Mouse (Mus musculus) embryonic fibroblast, embryonic 13.5 days (primary cell): ENCODE data around the gene Kcnip1.

Experiments
- CTCF ChIP-seq: IDR thresholded peaks from 2 replicates; pipeline ENCODE4 v1.5.1; 2011; ENCODE audit warnings: mild to moderate bottlenecking, control low read depth, low read length, moderate library complexity, borderline replicate concordance; ENCODE audit not compliant: insufficient read depth
- POLR2A ChIP-seq: IDR thresholded peaks from 2 replicates; pipeline ENCODE4 v1.6.1; 2011; ENCODE audit warnings: low read depth, mild to moderate bottlenecking, control low read depth, low read length, moderate library complexity

DNA sequence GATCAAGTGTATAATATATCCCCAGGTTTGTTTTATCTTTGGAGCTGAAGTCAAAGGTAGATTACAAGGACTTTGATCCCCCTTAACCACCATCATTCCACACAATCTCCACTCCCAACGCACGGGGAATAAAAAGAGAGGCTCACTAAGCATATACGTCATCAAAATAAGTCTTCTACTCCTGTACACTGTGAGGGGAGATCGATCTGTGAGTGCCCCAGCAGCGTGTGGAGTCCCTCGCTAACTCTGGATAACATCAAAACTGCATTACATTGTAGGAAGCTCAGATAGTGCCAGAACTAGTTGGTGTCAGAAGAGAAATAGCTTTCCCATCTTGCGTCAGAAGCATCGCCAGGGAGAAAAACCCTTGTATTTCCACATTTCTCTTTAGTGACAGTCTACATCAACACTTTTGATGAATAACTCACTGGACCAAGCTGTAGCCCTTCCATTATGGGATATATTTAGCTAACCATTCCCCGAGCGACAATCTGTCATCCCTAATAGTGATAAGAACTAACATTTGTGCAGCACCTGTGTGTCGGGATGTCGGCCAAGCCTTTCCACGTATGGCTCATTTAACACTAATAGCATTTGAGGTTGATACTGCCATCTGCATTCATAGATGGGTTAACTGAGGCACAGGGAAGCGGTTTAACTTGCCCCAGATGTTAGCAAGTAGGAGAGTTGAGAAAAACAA, 18.5 kb downstream of the Kcnip1 start:
- TF ChIP-seq CTCF (no peak), POLR2A (no peak)
